Mouse (Mus musculus): ENCODE results near the gene Gstm5. TPM values are rescaled to one million over a fixed set of nuclear protein-coding genes. Genes with fewer than 3 reads are reported as not detected.
"Not testable (repeated sequence)": the region's sequence is repeated elsewhere in the genome, so short reads cannot be mapped to it uniquely, and the experiment has no call there.

Gene Gstm5
- polyA plus RNA-seq, 1 experiment from 2014 or later: 230 TPM

GRCm38 (mm10) chr3:107861483-107861882, 34.1 kb upstream of the Gstm5 start:
- not testable (repeated sequence) for H3K4me3 ChIP-seq (replicated peaks); H3K4me2 ChIP-seq; ATAC-seq (ENCODE audit: low FRiP score); H3K36me3 ChIP-seq (replicated peaks); H3K4me1 ChIP-seq; H3K27ac ChIP-seq; H3K27me3 ChIP-seq; H3K9me3 ChIP-seq; H3K9ac ChIP-seq
- 83% methylated on average over 5 of the region's 5 CpGs for WGBS

GRCm38 (mm10) chr3:107862471-107862870, 33.1 kb upstream of the Gstm5 start:
- Histone ChIP-seq H3K4me2 (no peak overlapping the region), H3K27me3 (0 out of 2 replicates have a peak, but pooled peaks cover 3% of the 10 kb centered on the region), H3K27ac (no peak overlapping the region), H3K9ac (no peak overlapping the region), H3K36me3 (replicated peaks) (no peaks in the 10 kb centered on the region), H3K4me3 (replicated peaks) (no peak overlapping the region), H3K4me1 (no peaks in the 10 kb centered on the region), H3K9me3 (no peaks in the 10 kb centered on the region)
- WGBS: 80% methylated on average over 2 of the region's 2 CpGs
- ATAC-seq (ENCODE audit: low FRiP score): no peak

DNA sequence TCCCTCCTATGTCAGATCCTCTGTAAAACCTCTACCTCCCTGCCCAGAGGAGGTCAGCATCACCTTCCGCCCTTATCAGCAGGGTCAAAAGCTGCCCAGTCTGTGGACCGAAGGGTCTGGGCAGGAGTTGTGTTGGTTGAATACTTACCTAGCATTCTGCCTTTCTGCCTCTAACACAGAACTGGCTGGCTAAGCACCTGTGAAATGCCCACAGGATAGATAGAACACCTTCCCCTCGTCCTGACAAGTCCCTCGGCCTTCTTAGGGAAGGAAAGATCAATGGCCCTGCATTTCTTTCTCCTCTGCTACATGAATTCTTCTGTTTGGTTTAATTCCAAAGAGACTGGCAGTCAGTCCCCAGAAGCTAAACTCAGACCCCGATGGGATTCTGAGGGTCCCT, 32.1 kb upstream of the Gstm5 start:
- WGBS: 86% methylated on average over 5 of the region's 5 CpGs

GRCm38 (mm10) chr3:107863898-107864603, 31.6 kb upstream of the Gstm5 start:
- no peaks in the 10 kb centered on the region for H3K9me3 ChIP-seq
- ATAC-seq (ENCODE audit: low FRiP score): peak; percentile 80
- H3K4me2 ChIP-seq: no peak overlapping the region
- H3K4me3 ChIP-seq (replicated peaks): no peak overlapping the region
- WGBS: 8% methylated on average over 2 of the region's 2 CpGs
- no peak overlapping the region for H3K27ac ChIP-seq
- no peak overlapping the region for H3K9ac ChIP-seq
- H3K27me3 ChIP-seq: 0 out of 2 replicates have a peak, but pooled peaks cover 3% of the 10 kb centered on the region
- H3K4me1 ChIP-seq: peaks cover 6% of the 10 kb centered on the region
- H3K36me3 ChIP-seq (replicated peaks): no peaks in the 10 kb centered on the region

More for the DNA sequence above, 32.1 kb upstream of the Gstm5 start:
- H3K4me1 ChIP-seq: peaks cover under 1% of the 10 kb centered on the region; the same call in 1 of the 2 replicates
- no peak for ATAC-seq (ENCODE audit: low FRiP score)
- no peak overlapping the region for H3K27ac ChIP-seq
- no peaks in the 10 kb centered on the region for H3K9me3 ChIP-seq
- H3K9ac ChIP-seq: no peak overlapping the region
- H3K4me2 ChIP-seq: no peak overlapping the region
- no peak overlapping the region for H3K4me3 ChIP-seq (replicated peaks)
- no peaks in the 10 kb centered on the region for H3K36me3 ChIP-seq (replicated peaks)
- H3K27me3 ChIP-seq: 0 out of 2 replicates have a peak, but pooled peaks cover 3% of the 10 kb centered on the region

DNA sequence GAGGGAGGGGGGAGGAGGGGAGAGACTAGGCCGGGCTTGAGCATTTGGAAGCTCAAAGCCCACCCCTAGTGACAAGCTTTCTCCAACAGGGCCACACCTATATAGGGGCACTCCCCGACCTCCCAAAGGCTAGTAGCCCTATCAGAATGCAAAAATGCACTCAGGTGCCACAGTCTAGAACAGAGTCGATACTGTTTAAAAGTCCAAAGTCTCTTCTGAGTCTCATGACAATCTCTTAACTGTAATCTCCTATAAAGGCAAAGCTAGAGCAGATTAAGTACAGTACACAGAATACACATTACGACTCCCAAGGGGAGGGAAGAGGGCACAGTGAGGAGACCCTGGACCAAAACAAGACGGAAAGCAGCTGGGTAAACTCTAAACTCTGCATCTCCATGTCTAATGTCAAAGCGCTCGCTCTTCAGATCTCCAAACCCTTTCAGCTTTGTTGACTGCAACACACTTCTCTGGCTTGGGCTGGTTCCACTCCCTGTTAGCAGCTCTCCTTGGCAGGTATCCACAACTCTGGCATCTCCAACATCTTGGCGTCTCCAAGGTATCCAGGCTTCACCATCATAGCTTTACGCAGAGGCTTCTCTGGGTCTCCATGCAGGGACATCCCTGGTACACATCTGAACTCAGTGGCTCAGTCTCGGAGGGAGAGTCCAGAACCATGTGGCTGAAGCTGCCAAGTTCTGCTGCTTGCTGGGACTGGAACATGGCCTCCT, 30.1 kb upstream of the Gstm5 start:
- 74% methylated on average over 10 of the region's 10 CpGs for WGBS
- Histone ChIP-seq H3K27ac (no peak overlapping the region), H3K9me3 (no peaks in the 10 kb centered on the region), H3K4me1 (peaks cover 13% of the 10 kb centered on the region), H3K4me3 (replicated peaks) (no peak overlapping the region), H3K9ac (no peak overlapping the region), H3K27me3 (0 out of 2 replicates have a peak, but pooled peaks cover 3% of the 10 kb centered on the region), H3K4me2 (no peak overlapping the region), H3K36me3 (replicated peaks) (no peaks in the 10 kb centered on the region)
- ATAC-seq (ENCODE audit: low FRiP score): no peak

GRCm38 (mm10) chr3:107867086-107867485, 28.5 kb upstream of the Gstm5 start:
- H3K4me2 ChIP-seq: no peak overlapping the region
- H3K4me1 ChIP-seq: peaks cover 13% of the 10 kb centered on the region
- no peak overlapping the region for H3K27ac ChIP-seq
- 0 out of 2 replicates have a peak, but pooled peaks cover 3% of the 10 kb centered on the region for H3K27me3 ChIP-seq
- WGBS: 5% methylated on average over 8 of the region's 8 CpGs
- H3K9me3 ChIP-seq: no peaks in the 10 kb centered on the region
- no peak overlapping the region for H3K4me3 ChIP-seq (replicated peaks)
- no peaks in the 10 kb centered on the region for H3K36me3 ChIP-seq (replicated peaks)
- no peak overlapping the region for H3K9ac ChIP-seq
- peak; percentile 49 for ATAC-seq (ENCODE audit: low FRiP score)

DNA sequence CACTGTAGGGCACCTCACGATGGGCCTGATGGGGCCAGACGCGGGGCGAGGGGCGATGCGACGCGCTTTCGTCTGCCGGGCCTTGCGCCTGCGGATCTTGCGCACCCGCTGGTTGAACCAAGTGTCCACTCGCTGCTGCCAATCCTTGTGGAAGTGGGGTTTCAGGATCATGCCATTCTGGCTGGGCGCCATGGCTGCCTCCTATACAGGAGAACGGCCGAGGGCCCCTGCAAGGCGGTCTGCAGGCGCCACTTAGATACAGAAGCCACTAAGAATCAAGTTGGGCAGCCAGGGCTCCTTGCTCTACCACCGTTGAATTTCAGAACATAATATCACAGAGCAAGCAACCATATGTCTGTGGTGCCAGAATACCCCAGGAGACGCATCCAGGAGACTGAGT, 27.2 kb upstream of the Gstm5 start:
- Histone ChIP-seq H3K27ac (peak overlapping the region; percentile 71; the same call in 1 of the 2 replicates), H3K36me3 (replicated peaks) (no peaks in the 10 kb centered on the region), H3K9ac (no peak overlapping the region), H3K4me2 (no peak overlapping the region), H3K4me3 (replicated peaks) (no peak overlapping the region), H3K4me1 (peaks cover 13% of the 10 kb centered on the region), H3K9me3 (no peaks in the 10 kb centered on the region), H3K27me3 (0 out of 2 replicates have a peak, but pooled peaks cover 3% of the 10 kb centered on the region)
- ATAC-seq (ENCODE audit: low FRiP score): no peak
- WGBS: 86% methylated on average over 22 of the region's 22 CpGs

DNA sequence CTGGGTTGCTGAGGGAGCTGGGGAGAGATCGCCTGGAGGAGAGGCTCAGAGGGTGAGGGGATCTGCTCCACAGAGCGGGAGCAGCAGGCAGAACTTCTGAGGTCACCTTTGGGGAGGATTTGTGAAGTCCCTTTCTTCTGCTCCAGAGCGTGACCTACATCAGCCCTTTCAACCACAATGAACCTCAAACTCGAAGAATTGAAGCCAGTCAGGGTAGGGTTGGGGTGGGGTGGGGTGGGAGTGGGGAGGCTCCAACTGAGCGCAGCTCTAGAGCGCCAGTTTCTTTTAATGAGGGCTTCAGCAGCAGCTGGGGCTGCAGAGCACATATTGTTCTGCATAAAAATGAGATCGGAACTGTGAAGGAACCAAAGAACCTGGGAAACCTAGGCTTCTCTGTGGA, 26.5 kb upstream of the Gstm5 start:
- H3K4me1 ChIP-seq: peaks cover 13% of the 10 kb centered on the region
- H3K9ac ChIP-seq: no peak overlapping the region
- H3K27ac ChIP-seq: peak overlapping the region; percentile 71
- H3K4me2 ChIP-seq: 0 out of 2 replicates have a peak overlapping the region, but pooled peaks have one; percentile 2
- no peak overlapping the region for H3K4me3 ChIP-seq (replicated peaks)
- H3K36me3 ChIP-seq (replicated peaks): no peaks in the 10 kb centered on the region
- WGBS: 7% methylated on average over 7 of the region's 7 CpGs
- peak; percentile 70 for ATAC-seq (ENCODE audit: low FRiP score)
- H3K9me3 ChIP-seq: no peaks in the 10 kb centered on the region
- H3K27me3 ChIP-seq: 0 out of 2 replicates have a peak, but pooled peaks cover 3% of the 10 kb centered on the region

DNA sequence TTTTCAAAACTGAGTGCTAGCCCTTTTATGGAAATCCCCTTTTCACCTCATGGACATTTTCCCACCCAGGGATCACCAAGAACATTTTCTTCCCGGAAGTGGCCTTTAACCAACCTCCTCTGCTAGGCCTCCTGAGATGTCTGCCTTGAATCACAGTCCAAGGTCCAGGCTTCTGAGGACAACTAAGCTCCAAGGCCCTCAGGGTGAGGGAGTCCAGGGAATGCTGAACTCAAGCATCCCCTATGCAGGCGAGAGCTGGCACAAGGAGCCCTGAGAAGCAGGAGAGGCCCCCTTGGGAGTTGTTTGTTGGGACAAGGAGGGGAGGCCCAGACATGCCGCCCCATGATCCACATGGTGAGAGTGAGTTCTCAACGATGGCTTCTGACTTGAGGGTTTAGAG, 25.7 kb upstream of the Gstm5 start:
- H3K27me3 ChIP-seq: 0 out of 2 replicates have a peak, but pooled peaks cover 3% of the 10 kb centered on the region
- no peak for ATAC-seq (ENCODE audit: low FRiP score)
- no peak overlapping the region for H3K4me2 ChIP-seq
- peaks cover 13% of the 10 kb centered on the region for H3K4me1 ChIP-seq
- H3K9me3 ChIP-seq: no peaks in the 10 kb centered on the region
- no peak overlapping the region for H3K27ac ChIP-seq
- no peak overlapping the region for H3K9ac ChIP-seq
- H3K4me3 ChIP-seq (replicated peaks): no peak overlapping the region
- 66% methylated on average over 4 of the region's 4 CpGs for WGBS
- no peaks in the 10 kb centered on the region for H3K36me3 ChIP-seq (replicated peaks)

DNA sequence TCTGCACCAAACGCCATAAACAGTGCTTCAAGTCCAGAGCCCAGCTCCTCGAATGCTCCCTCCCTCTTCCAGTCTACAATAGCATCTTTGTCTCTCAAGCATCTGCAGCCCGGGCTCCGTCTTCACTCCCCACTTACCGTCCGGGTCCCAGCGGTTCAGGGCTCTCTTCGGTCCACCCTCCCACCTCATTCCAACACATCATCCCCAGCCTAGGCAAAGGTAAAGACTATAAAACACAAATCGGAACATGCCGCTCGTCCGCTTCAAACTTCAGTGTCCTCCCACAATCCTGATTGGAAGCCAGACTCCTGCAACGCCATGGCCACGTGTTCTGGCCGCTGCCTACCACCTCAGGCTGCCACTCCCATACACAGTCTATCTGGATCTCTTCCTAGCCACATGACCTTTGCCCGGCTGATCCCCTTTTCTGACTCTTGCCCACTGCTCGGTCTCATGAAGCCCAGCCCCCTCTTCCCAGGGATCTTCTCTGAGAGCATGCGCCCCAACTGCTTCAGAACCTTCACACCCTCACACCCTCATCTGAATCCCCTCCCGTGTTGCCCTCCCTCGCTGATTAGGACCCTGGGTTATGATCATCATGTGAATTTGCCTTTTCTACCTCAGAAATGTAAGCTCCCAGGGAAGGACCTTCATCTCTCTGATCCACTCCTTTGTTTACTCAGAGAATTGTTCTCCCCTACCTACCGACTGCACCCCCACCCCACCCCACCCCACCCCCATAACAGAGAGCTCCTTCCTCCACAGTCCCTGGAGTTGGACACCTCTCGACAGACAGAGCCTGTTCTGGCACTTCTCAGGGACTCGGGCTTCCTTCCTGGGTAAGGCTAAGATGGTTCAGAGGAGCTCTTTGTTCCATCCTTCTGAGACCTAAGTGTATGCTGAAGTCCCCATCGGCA, 22.0 kb upstream of the Gstm5 start:
- no peak for ATAC-seq (ENCODE audit: low FRiP score)
- H3K4me1 ChIP-seq: peaks cover 11% of the 10 kb centered on the region
- H3K9me3 ChIP-seq: no peaks in the 10 kb centered on the region
- H3K9ac ChIP-seq: no peak overlapping the region
- no peak overlapping the region for H3K4me2 ChIP-seq
- H3K27ac ChIP-seq: no peak overlapping the region
- no peaks in the 10 kb centered on the region for H3K36me3 ChIP-seq (replicated peaks)
- no peaks in the 10 kb centered on the region for H3K27me3 ChIP-seq
- WGBS: 71% methylated on average over 24 of the region's 24 CpGs
- H3K4me3 ChIP-seq (replicated peaks): no peak overlapping the region

DNA sequence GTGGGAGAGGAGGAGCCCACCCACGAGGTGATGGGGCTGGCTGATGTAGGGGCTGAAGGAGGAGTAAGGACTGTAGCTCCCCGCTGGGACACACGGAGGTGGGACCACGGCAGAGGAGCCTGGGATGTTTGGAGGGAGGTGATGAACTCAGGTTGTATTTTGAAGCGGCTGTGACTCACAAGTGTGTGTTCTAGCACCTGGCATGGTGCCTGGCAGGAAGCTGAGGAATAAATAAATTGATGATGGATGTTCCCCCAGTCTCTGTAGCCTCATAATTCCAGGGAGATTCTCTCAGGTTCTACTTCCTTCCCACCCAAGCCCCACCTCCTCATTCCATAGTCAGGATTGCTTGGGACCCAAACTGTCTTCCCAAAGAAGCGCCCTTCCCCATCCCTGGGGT, 20.4 kb upstream of the Gstm5 start:
- no peak for ATAC-seq (ENCODE audit: low FRiP score)
- Histone ChIP-seq H3K4me2 (no peak overlapping the region), H3K9me3 (no peaks in the 10 kb centered on the region), H3K4me1 (no peaks in the 10 kb centered on the region), H3K9ac (no peak overlapping the region), H3K27me3 (no peaks in the 10 kb centered on the region), H3K4me3 (replicated peaks) (no peak overlapping the region), H3K27ac (no peak overlapping the region), H3K36me3 (replicated peaks) (no peaks in the 10 kb centered on the region)
- WGBS: 83% methylated on average over 6 of the region's 6 CpGs

DNA sequence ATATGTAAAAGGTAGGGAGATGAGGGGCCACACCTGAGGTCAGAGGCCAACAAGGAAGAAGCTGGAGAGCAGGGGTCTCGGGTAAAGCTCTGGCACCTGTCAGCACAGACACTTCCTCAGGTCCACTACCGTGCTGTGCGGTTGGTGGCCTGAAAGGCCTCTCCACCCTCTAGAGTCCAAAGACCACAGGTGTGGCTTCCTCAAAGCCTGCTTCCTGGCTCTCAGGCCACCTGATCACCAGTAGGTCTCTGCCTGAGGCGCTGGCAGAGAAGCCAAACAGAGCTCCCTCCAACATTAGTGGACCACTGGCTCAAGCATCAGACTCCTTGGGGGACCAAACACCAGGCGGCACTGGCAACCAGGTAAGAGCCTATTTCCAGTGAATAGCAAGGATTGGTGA, 18.6 kb upstream of the Gstm5 start, which contains the start of gene Eps8l3:
Eps8l3 (plus strand) TSS at position 225 of the 400 bp plus-strand sequence.
- 87% methylated on average over 5 of the region's 5 CpGs for WGBS

More for the DNA sequence above, 18.6 kb upstream of the Gstm5 start, which contains the start of gene Eps8l3:
- no peaks in the 10 kb centered on the region for H3K36me3 ChIP-seq (replicated peaks)
- no peaks in the 10 kb centered on the region for H3K27me3 ChIP-seq
- H3K4me1 ChIP-seq: no peaks in the 10 kb centered on the region
- no peak within 1 kb of the TSS for H3K4me3 ChIP-seq (replicated peaks)
- H3K9ac ChIP-seq: no peak within 1 kb of the TSS
- H3K4me2 ChIP-seq: no peak within 1 kb of the TSS
- H3K27ac ChIP-seq: no peak within 1 kb of the TSS
- H3K9me3 ChIP-seq: no peaks in the 10 kb centered on the region
- no peak for ATAC-seq (ENCODE audit: low FRiP score)

All from forebrain, embryonic 12.5 days (tissue).